Mouse (Mus musculus) gastrocnemius, postnatal 14 days (tissue): ENCODE data around the gene Mafb. TPM values are rescaled to one million over a fixed set of nuclear protein-coding genes. Genes with fewer than 3 reads are reported as not detected.

Experiments
- DNase-seq: peaks from one replicate; pipeline ENCODE4 v3.0.0; 2021; ENCODE audit warnings: mixed read lengths
- intact Hi-C: fragments of 180-260 bp; cut with DNase I; formaldehyde crosslinking; loops from one replicate; pipeline ENCODE4 v1.15.1; 2025; ENCODE audit warnings: low total_unique reads
- long read RNA-seq, 2 experiments: library from polyadenylated mRNA; stranded (forward); transcript quantifications; one replicate each; pipeline ENCODE4 v2.0.0; 2021
- total RNA-seq, 2 experiments: library from RNA; stranded (reverse); gene quantifications; 2 replicates each; pipeline ENCODE4 v1.2.3; 2021

The Mafb gene
- total RNA-seq: 10 to 100 TPM; 13.3 to 28.3 TPM
- long read RNA-seq, experiment 1, transcript Mafb-201 (1 exons, 3,363 nt): major isoform, 16 of 18 reads
- long read RNA-seq, experiment 1, partial matches to known transcripts: 0 of 18 reads
- long read RNA-seq, experiment 1, other reads (novel, unspliced or antisense): 2 of 18 reads
- long read RNA-seq, experiment 2, transcript Mafb-201 (1 exons, 3,363 nt): major isoform, 20 of 20 reads
- long read RNA-seq, experiment 2, partial matches to known transcripts: 0 of 20 reads
- long read RNA-seq, experiment 2, other reads (novel, unspliced or antisense): 0 of 20 reads

DNA sequence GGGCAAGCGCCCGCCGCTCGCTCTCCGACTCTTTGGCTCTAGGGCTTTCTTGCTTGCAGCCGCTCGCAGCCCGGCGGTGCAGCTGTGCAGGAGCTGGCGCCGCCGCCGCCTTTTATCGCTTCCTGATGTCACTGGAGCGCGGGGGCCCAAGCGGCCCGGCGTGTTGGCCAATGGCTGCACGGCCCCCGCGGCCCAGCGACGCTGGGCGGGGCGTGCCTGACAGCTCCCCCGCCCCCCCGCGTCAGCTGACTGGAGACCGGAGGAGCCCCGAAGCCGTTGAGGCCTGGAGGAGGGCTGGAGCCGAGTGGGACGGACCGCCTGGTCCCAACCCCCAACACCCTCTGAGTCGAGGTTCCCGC is at the start of gene Mafb:
Gene Mafb (minus strand): TSS at position 86 of the 359 bp plus-strand sequence.
- intact Hi-C loops: loop anchor here (5.0 kb wide), 1 partner anchor 1315 kb away; no protein-coding TSS in a partner anchor
- DNase-seq: peak; percentile 98

DNA sequence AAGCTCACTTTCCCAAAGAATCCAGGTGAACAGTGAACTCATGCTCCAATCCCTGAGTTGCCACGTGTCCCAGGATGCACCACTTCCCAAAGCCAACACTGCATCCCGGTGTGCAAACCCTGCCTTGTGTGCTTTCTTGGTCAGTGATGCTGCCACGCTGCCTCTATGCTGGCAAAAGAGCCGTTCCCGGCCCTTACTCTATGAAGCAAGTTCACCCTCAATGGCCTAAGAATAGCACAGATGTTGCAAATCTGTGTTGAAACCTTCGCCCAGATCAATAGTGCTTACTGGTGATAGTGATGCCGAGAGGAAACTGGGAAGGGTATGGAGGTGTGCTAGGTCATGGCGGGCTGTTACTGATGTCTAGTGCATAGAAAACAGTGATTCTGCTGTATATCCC is 48.3 kb upstream of the Mafb start:
- no peak for DNase-seq
- intact Hi-C loops: loop anchor here (5.0 kb wide), 1 partner anchor 162 kb away; no protein-coding TSS in a partner anchor

DNA sequence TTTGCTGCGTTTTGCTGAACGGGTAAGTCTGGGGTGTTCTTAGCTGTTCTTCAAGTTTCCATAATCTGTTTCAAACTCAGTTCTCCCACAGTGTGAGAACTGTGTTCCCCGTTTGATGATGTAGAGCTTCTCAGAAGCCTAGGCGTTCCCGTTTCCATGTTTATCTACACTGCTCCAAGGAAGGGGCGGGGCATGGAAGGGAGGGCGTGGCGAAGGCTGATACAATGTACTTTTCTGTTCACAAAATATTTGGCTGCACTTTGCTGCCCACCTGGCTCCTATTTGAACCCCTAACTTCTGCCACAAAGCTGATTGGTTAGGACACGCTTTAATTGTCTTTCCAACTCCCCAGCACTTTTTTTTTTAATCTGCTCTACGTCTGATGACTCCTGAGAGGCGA is 47.9 kb upstream of the Mafb start:
- intact Hi-C loops: loop anchor here (5.0 kb wide), 1 partner anchor 163 kb away; no protein-coding TSS in a partner anchor
- DNase-seq: no peak

DNA sequence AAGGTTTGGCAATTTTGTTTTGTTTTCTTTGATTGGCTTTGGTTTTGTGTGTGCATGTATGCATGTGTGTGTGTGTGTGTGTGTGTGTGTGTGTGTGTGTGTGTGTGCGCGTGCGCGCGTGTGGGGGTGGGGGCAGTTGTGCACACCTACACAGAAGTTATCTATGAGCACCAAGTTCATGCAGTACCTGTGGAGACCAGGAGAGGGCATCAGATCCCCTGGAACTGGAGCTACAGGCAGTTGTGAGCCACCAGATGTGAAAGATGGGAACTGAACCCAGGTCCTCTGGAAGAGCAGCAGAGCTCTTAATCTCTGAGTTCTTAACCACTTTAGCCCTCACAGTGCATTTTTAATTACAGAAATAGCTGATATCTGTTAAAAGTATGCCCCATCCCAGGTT is 47.1 kb upstream of the Mafb start:
- intact Hi-C loops: no loop called here
- no peak for DNase-seq

DNA sequence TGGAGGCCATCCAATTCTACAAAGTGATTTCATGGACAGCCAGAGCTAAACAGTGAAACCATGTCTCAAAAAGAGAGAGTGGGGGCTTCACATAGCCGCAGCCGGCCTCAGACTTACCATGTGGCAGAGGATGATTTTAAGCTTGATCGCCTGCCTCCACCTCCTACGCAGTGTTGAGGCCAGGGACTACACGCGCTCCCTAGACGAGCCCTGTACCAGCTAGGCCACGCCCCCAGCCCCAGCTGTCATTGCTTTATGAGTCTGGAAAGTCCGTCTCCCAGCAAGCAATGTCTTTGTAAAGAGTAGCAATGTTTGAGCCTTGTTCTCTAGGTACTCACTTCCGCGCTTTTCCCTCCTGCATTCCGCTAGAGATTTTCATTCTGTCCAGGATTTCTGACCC is 46.2 kb upstream of the Mafb start:
- peak; percentile 9 for DNase-seq
- intact Hi-C loops: no loop called here

DNA sequence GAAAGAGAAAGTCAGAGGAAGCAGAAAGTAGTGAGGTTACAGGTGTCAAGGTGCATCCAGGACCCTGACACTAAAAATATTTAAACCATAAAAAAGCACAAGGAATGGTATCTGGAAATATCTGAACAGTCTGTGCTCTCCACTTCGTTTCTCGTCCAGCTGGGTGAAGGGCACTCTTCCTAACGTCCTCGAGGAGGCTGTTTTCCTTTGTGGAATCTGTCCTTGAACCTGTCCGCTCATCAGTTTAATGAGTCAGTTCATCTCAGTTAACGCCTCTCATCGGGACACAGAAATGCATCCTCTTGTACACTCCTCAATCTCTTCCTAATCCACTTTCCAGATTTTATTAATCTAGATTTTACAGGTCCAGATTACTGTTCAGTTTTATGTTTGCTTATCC is 44.6 kb upstream of the Mafb start:
- no peak for DNase-seq
- intact Hi-C loops: no loop called here

DNA sequence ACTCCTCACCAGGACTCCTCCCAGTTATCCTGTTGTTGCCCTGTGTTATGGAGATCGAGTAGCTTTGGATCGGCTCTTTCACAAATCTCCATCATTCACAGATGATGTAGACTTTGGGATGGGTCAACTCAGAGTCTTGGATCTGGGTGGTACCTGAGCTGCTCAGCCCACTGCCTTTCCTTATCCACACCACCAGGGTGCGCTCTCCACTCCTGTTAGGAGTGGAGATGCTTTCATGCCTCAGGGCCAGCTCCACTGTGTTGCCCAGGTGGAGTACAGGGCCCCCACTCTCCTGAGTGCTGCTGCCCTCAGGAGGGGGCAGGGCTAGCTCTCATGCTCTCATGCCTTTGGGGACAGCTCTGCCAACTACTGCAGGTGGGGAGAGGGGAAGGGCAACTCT is 40.9 kb upstream of the Mafb start:
- intact Hi-C loops: no loop called here
- DNase-seq: no peak

DNA sequence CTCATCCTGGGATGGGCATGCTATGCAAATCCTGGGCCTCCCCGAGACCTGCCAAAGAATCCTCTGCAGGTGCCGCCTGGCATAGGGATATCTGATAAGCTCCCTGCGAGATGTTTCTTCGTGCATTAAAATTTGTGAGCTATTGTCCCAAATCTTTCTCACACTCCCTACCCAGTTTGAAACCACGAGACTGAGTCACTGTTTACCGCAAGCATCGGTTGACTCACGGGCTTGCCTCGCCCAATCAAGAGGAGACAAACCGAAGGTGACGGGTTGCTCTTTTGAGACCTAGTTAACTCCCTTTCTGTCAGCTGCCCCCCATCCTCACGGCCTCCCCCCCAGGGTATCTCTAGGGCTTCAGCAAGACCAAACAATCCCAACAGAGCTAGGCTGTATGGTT is 30.9 kb upstream of the Mafb start:
- intact Hi-C loops: no loop called here
- no peak for DNase-seq

DNA sequence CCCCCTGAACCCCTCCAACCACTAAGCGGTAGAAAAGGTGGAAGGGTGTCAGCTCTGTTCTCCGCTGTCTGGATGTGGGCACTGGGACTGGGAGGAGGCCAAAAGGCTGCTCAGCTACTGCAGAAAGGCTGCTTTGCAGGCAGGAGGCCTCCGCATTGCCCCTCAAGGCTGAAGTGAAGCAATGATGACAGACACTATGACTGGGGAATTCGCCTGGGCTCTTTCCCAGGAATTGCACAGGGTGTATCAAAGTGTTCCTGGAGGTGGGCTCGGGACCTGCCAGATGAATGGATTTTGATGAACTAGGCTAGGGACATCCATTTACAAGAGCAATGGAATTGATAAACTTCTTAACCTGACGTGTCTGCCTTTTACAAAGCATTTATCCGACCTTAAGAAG is 27.9 kb upstream of the Mafb start:
- intact Hi-C loops: no loop called here

DNA sequence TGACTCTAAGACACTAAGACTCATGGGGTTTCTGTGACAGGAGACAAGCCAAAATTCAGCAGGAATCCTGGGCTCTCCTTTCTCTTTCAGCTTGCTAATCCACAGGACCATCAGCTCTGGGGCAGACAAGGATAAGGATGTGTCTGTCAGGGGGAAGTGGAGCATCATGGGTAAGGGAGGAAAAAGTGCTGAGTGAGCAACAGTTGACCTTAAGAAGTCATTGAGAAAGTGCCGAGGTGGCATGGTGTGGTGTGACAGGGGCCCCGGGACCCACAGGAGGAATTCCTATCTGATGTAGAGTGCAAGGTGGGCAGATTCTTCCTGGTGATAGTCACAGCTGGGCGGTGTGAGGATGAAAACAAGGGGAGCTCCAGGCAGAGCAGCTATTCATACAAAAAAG is 25.8 kb upstream of the Mafb start:
- no peak for DNase-seq
- intact Hi-C loops: no loop called here

More for the DNA sequence above, 27.9 kb upstream of the Mafb start:
- no peak for DNase-seq

DNA sequence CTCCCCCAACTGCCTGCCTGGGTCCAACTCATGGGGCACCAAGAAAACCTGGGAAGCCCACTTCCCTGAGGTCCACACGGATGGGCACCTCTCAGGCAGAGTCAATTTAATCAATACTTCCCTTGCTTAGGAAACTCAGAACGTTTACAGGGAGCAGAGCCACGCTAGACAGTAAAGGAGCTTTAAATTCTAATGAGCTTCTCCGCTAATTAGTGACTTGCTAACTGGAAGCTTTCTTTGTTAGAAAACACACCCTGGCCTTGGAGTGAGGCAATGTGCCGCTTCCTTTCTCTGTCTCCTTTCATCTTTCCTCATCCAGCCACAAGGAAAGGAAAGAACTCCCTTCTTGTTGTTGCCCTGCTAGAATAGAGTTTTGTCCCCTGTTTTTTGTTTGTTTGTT is 21.7 kb upstream of the Mafb start:
- intact Hi-C loops: no loop called here
- DNase-seq: no peak

DNA sequence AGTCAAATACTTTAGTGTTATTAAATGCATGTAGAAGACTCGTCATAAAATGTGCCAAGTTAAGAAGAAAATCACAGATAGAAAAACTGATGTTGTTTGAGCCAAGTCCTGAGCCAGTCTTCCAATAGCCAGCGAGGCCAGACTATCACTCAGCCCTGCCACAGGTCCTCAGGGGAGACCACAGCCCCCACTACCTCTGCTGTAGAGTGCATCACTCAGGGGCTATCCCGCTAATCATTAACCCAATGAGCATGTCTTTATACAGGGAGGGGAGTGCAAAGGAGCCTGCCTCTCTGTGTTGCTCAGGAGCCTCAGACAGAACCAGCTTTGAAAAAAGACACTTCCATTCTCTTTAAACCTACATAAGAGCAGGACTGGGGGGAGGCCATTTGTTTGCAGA is 16.6 kb upstream of the Mafb start:
- no peak for DNase-seq
- intact Hi-C loops: no loop called here

DNA sequence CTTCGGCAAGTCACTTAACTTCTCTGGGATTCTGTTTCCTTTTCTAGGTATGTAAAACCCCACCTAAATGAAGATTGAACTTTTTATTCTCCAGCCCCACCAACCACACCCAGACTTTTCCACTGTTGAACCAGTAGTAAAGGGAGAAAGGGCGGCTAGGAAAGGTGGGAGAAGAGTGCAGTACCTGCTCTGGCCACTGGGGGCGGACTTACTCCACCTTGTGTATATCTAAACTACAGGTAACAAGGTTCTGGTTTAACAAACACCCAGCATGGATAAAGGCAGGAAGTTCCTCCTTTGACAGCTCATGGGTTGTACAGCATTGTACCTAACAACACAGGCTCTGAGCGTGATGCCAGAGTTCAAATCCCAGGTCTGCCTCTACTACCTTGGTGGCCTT is 11.4 kb upstream of the Mafb start:
- intact Hi-C loops: loop anchor here (5.0 kb wide), 1 partner anchor 199 kb away; no protein-coding TSS in a partner anchor
- peak; percentile 37 for DNase-seq

DNA sequence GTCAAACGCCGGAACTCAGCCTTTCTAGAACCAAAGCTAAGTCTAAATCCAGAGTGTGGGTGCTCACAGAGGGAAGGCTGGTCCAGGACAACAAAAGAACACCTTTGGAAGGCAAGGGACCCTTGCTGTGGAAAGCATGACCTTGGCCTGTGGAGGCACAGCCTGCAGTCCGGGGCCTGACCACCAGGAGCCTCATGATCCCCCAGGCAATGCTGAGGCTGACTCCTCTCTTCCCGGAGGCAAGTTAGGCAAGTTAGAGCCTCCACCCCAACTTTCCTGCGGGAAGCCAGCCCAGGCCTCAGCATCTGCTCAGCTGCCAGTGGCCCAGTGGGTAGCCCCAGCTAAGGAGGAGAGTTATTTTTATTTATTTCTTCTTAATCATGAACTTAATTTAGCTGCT is 9.4 kb upstream of the Mafb start:
- intact Hi-C loops: loop anchor here (5.0 kb wide), 1 partner anchor 201 kb away; no protein-coding TSS in a partner anchor
- DNase-seq: no peak

DNA sequence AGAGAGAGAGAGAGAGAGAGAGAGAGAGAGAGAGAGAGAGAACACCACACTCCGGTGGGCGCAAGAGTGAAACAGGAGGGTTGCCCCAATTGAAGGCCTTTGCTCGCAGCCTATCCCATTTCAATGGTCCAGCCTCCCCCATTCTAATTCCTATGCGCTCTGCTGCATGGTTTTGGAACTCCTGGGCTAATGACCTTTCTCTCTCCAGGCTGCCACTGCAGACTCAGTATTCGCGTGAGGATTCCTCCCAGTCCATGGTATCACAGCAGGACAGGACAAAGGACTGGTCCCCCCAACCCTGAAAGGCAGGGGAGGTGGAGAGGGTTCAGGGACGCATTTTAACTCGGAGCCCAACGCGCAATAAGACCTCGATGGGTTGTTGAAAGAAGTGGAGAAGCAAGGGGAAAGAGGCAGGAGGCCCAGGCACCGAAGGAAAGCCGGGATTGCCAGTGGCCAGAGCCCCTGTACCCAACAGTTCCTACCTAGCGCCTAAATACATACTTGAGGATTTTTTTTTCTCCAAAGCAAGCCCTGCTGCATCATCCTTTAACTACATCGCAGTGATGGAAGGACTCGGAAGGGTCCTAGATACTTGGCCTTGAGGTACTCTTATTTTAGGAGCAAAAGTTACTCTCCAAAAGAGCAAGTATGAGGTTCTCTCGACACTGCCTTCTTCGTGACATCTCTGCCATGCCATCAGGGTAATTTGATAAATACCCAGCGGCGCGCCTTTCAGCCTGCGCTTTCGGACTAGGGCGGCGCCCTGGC is 3.0 kb upstream of the Mafb start:
- intact Hi-C loops: loop anchor here (5.0 kb wide), 1 partner anchor 1318 kb away; no protein-coding TSS in a partner anchor
- DNase-seq: no peak

DNA sequence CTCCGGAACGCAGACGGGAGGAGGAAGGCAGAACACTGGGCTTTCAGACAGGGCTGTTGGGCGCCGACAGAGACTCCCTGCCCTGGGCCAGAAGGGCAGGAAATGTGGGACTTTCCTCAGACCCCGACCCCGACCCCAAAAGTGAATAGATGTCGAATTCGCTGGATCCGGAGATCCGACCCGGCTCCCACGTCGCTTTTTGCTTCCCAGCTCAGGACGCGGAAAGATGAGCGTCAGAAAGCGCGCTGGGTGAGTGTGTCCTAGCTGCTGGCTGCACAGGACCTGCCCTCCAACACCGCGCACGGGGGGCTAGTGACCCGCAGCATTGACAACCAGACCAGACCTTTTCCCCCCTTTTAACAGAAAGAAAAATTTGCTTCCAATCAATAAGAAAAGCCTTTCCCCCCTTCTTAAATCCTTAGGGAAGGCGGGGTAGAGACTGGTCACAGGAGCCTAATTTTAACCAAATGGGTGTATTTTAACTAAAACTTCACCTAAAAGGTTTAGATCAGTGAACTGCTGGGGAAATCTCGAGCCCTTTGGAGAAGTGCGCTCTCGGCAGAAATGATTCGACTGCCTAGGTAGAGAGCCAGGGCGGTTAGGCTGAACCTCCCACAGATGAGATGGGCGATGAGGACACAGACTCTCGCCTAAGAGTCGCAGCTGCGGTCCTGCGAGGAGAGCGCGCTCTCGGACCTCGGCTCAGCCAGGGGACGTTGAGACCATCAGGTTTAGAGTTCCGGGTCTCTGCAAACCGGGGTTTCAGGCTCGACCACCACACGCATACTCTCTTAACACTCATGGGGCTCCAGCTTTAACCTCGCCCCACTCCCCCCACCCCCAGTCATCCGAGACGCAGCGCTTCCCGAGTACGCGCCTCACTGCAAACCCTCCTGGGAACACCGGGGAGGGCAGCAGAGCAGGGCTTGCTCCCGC is 1.8 kb upstream of the Mafb start:
- DNase-seq: no peak
- intact Hi-C loops: loop anchor here (5.0 kb wide), 1 partner anchor 1316 kb away; no protein-coding TSS in a partner anchor

DNA sequence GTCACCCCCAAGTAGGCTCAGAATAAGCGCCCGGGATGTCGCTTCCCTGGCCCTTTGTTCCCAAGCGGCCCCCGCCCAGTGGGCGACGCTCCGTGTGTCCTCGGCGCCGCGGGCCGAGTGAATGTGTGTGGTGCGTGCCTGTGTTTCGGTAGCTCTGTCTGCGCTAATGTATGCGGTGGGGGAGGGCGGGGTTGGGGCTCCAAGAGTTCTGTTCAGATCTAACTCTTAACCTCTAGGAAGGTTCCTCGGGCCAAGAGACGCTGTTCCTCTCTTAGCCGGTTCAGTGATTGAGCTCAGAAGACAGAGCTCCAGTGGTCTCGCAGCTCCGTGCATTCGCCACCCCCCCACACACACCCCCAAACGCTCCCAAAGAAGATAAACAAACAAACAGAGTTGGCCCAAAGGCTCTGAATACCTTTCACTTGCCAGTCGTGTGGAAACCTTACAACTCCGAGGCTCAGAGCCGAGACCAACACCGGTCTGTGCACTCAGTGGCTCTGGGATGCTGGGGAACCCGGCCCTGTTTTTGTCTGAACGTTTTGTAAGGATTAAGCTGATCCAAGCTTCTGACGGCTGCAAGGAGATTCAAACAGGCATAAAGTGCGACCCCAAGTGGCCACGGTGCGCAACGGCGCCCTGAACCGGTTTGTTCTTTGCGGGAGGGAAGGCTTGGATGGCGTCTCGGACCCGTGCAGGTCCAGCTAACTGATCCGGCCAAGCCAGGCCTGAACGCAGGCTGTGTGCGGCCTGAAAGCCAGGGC is 763 bp upstream of the Mafb start:
- peak; percentile 89 for DNase-seq
- intact Hi-C loops: loop anchor here (5.0 kb wide), 1 partner anchor 1315 kb away; no protein-coding TSS in a partner anchor

DNA sequence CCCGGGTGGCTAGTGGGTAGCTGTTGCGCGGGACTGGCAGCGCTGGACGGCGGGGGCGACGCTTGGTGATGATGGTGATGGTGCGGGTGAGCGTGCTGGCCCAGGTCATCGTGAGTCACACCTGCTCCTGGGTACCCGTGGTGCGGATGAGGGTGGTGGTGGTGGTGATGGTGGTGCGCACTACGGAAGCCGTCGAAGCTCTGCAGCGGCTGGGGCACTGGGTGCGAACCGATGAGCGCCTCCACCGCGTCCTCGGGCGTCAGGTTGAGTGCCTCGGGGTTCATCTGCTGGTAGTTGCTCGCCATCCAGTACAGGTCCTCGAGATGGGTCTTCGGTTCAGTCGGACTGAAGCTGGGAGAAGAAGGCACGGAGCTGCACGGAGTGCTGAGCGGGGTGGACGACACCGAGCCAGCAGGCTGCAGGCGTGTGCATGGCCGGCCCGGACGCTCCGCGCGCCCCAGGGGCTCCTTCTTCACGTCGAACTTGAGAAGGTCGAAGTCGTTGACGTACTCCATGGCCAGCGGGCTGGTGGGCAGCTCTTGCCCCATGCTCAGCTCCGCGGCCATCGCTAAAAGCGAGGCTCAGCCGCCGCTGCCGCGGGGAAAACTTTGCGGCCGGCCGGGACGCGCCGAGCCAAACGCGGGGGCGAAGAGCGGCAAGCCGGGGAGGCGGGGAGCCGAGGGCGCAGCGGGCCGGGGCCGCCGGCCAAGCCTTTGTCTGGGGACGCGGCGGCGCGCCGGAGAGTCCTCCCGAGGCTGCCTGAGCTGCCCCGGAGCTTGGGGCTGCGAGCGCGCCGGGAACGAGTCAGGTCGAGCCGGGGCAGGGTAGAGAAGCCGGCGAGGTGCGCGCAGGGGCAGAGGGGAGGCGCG is 520 bp downstream of the Mafb start:
- DNase-seq: no peak
- intact Hi-C loops: loop anchor here (5.0 kb wide), 1 partner anchor 1314 kb away; no protein-coding TSS in a partner anchor
